Mouse (Mus musculus) C2C12 (cell line): ENCODE data around the gene Kbtbd4.

ENCODE experiments used
- CEBPB ChIP-seq: IDR thresholded peaks from one replicate; pipeline ENCODE4 v1.6.1; 2011; ENCODE audit warnings: low read depth, mild to moderate bottlenecking, control low read depth, moderate library complexity
- CTCF ChIP-seq: IDR thresholded peaks from one replicate; pipeline ENCODE4 v1.5.1; 2011; ENCODE audit not compliant: control insufficient read depth, insufficient read depth, insufficient read length
- MAX ChIP-seq: IDR thresholded peaks from one replicate; pipeline ENCODE4 v1.6.1; 2011; ENCODE audit warnings: mild to moderate bottlenecking, control low read depth
- MYOG ChIP-seq: IDR thresholded peaks from one replicate; pipeline ENCODE4 v1.6.1; 2011; ENCODE audit not compliant: control insufficient read depth, insufficient read length; ENCODE audit errors: extremely low read depth
- USF1 ChIP-seq: IDR thresholded peaks from one replicate; pipeline ENCODE4 v1.6.1; 2011; ENCODE audit warnings: low read depth, mild to moderate bottlenecking, control low read depth, moderate library complexity

- TF ChIP-seq CTCF (no peak), USF1 (no peak), MAX (no peak), CEBPB (no peak), MYOG (no peak)
Observed at GRCm38 (mm10) chr2:90958856-90959255, 54.3 kb downstream of the Kbtbd4 start.
